Mouse (Mus musculus): ENCODE measurements around the gene Rgs14.

GRCm38 (mm10) chr13:55404853-55405782 lies 35.6 kb downstream of the Rgs14 start:
- TF ChIP-seq CTCF (IDR thresholded peaks at IDR 0.05; ENCODE audit: low read depth) (peak; percentile 95), EP300 (IDR thresholded peaks at IDR 0.05; ENCODE audit: low read depth) (no peak)

Measured in liver, embryonic 14.5 days (tissue).